Mouse (Mus musculus) kidney, postnatal 36 days (tissue): ENCODE measurements at regions not wholly inside any gene's neighbourhood (a gene's known extent, or its start where the extent isn't known, plus 50 kb on each side); places are given as distances from the start of the nearest gene placed in this dataset.

Source experiments
- DNase-seq, 2 experiments: peaks; one replicate each; pipeline ENCODE4 v3.0.0; 2021 to 2022; ENCODE audit warnings: mixed read lengths in 2 of 2

- DNase-seq = no peak
Measured at GRCm38 (mm10) chr6:47354515-47354914, 98.7 kb upstream of the Cul1 start.

- DNase-seq = no peak
Measured at GRCm38 (mm10) chr6:47355500-47355899, 97.7 kb upstream of the Cul1 start.

GRCm38 (mm10) chr6:47356500-47356899, 96.7 kb upstream of the Cul1 start:
- DNase-seq = no peak

- peak; percentile 30 to 63 for DNase-seq
Measured at GRCm38 (mm10) chr6:47358686-47359085, 94.5 kb upstream of the Cul1 start.

- no peak for DNase-seq
Measured at GRCm38 (mm10) chr6:47364002-47364401, 89.2 kb upstream of the Cul1 start.

GRCm38 (mm10) chr6:47364556-47364955, 88.6 kb upstream of the Cul1 start:
- DNase-seq = no peak

- no peak for DNase-seq
Measured at GRCm38 (mm10) chr6:47365651-47366645, 87.2 kb upstream of the Cul1 start.

GRCm38 (mm10) chr6:47367461-47367860, 85.7 kb upstream of the Cul1 start:
- DNase-seq = no peak

- no peak for DNase-seq
Measured at GRCm38 (mm10) chr6:47375705-47376104, 77.5 kb upstream of the Cul1 start.

- no peak for DNase-seq
Measured at GRCm38 (mm10) chr6:47381451-47381850, 71.7 kb upstream of the Cul1 start.

GRCm38 (mm10) chr6:47386550-47386949, 66.6 kb upstream of the Cul1 start:
- DNase-seq = no peak

- no peak for DNase-seq
Measured at GRCm38 (mm10) chr6:47389908-47390307, 63.3 kb upstream of the Cul1 start.

GRCm38 (mm10) chr6:47390436-47391002, 62.7 kb upstream of the Cul1 start:
- peak; percentile 17 to 22 for DNase-seq

- peak in 1 of 2 experiments; percentile 5 for DNase-seq
Measured at GRCm38 (mm10) chr6:47391014-47391802, 62.0 kb upstream of the Cul1 start.

- DNase-seq = peak; percentile 56 to 75
Measured at GRCm38 (mm10) chr6:47395465-47396337, 57.5 kb upstream of the Cul1 start.
